Mouse (Mus musculus): Measurements from ENCODE around the gene Pgf.
"Not testable (repeated sequence)": the region's sequence is repeated elsewhere in the genome, so short reads cannot be mapped to it uniquely, and the experiment has no call there.

Gene Pgf

DNA sequence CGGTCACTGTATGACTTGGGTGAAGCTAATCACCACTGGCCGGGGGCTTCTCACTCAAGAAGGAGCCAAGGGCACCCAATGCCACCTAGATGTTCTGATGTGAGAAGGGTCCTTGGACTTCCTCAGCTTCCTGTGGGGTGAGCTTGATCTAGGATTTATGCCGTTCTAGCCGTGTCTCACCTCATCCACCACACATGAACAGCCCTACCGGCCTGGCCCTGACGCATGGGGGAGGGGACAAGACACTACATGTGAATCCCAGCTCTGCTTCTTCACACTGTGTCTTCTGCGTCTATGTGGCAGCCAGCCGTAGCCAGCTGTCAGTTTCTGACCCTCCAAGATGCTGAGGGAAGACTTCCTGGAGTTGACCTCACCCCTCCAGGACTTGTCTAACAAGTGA, 18.8 kb downstream of the Pgf start:
- no peak for DNase-seq (ENCODE audit: low read depth)

DNA sequence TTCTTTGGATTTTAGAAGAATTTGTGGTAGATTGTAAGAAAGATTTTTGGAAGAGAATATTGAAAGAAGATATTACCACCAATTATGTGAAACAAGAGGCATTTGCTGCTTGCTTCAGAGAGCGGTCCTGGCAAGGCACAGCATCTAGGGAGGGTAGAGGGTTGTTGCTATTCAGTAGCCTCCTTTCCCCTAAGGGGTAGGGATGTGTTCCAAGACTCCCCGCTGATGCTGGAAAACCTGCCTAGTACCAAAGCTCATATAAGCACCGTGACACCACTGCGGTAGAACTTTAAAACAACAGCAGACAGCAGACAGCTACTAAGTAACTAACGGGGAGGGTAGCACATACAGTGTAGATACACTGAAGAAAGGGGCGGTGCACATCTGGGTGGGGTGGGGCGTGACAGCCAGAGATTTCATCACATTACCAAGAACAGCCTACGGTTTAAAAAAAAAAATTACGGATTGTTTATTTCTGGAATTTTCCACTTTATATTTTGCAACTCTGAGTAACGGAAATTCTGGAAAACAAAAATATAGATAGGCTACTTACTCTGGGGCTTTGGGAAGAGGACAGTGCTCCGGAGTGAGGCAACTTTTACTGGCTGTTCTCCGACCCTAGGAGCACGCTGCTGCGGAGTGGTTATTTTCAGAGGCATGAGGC, 19.7 kb downstream of the Pgf start:
- no peak for DNase-seq (ENCODE audit: low read depth)

GRCm38 (mm10) chr12:85156324-85156723, 21.3 kb downstream of the Pgf start:
- DNase-seq (ENCODE audit: low read depth) = no peak

DNA sequence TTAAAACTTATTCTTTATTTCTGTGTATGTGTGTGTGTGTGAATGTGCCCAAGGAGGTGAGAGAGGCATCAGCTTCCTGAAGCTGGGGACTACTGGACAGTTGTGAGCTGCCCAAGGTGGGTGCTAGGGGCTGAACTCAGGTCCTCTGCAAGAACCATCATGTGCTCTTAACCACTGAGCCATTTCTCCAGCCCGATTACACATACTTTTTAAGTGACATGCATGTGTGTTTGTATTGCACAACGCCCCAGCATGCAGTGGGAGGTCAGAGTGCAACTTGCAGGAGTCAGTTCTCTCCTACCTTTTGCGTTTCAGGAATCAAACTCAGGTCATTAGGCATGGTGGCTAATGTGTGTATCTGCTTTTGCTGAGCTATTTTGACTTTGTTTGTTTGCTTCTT, 24.6 kb downstream of the Pgf start:
- DNase-seq (ENCODE audit: low read depth) = no peak

- DNase-seq (ENCODE audit: low read depth) = peak; percentile 78
These were observed 26.4 kb downstream of the Pgf start, which contains the start of gene Rps6kl1 for GRCm38 (mm10) chr12:85151002-85151774. Gene Rps6kl1 (minus strand): TSS chr12:85151264.

- DNase-seq (ENCODE audit: low read depth) = no peak
These were observed 27.1 kb downstream of the Pgf start for GRCm38 (mm10) chr12:85150321-85151001.

DNA sequence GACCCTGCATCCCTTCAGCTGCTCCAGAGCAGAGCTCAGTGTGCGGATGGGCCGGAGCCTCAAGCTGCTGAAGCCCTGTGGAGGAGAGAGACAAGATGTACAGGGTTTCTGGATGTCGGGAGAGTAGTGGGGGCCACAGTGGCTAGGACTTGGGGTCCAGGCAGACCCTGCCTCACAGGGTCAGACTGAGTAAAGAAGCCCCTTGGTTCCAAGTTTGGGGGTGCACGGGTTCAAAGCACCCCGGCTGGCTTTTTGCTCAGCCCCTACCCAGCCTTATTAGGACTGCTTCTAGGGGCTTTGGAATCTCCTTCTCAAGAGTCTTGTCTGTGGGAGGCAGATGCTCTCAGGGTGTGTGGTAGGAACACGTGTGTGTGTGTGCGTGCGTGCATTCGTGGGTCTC, 30.7 kb downstream of the Pgf start:
- DNase-seq (ENCODE audit: low read depth) = no peak

DNA sequence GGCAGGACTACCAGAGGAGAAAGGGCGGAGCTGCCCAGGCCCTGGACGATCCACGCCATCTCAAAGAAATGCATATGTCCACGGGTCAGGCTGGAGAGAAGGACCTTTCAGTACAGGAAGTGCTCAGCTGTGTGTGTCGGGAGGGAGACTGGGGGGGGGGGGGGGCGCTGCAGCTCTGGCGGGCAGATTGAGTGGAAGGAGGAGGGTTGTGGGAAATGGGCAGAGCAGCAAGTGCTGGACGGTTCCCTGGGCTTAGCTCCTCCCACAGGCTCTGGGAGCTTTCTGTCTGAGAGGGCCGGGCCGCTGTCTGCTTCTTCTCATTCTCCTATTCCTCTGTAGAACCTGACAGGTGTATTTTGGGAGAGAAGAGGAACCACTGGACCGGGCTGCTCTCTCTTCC, 31.2 kb downstream of the Pgf start:
- DNase-seq (ENCODE audit: low read depth) = no peak

GRCm38 (mm10) chr12:85145630-85146029, 32.0 kb downstream of the Pgf start:
- DNase-seq (ENCODE audit: low read depth) = no peak

- DNase-seq (ENCODE audit: low read depth) = no peak
These were observed 32.8 kb downstream of the Pgf start for GRCm38 (mm10) chr12:85144821-85145220.

- not testable (repeated sequence) for DNase-seq (ENCODE audit: low read depth)
These were observed 33.3 kb downstream of the Pgf start for GRCm38 (mm10) chr12:85144276-85144675.

GRCm38 (mm10) chr12:85142803-85143202, 34.8 kb downstream of the Pgf start:
- DNase-seq (ENCODE audit: low read depth) = peak; percentile 88

DNA sequence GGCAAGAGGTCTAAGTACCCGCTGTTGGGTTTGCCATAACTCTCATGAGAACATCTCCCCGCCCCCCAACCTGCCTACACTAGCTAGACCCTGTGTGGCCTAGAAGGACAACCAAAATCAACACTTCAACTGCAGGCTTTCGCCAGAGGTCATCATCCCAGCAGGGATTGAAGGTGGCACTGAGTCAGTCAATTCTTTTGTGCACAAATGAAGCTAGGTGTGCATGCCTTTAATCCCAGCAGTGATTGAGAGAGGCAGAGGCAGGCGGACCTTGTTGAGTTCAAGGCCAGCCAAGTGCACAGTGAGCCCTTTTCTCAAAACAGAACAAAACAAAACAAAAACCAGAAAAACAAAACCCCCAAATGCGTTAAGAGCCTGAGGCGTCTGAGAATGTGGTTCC, 36.5 kb downstream of the Pgf start:
- DNase-seq (ENCODE audit: low read depth) = no peak

DNA sequence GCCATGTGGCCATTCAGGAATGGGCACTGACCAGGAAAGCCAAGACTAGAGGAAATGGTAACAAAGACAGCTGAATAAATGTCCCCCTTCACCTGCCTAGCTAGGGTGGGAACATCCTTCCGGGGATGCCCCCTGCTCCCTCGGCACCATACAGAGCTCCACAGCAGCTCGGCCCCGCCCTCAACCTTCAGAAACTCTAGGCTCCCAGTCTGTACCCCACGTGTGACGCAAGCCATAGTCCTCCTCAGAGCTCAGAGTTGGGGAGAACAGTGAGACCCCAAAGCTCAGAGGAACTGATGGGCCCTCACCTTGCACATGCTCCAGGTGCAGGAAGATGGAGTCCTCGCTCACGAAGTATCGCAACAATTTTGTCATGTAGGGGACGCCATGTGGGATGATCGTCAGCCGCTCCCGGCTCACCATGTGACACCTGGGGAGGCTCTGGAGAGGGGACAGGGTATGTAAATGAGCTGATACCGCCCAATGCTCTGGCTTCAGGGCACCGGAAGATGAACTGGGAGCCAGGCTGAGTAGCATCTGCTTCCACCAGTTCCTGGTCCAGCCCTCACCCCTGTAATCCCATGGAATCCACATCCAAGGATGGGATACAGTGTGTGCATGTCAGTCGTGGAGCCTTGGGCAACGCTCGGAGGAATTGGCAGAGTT, 37.4 kb downstream of the Pgf start:
- DNase-seq (ENCODE audit: low read depth) = no peak

- no peak for DNase-seq (ENCODE audit: low read depth)
These were observed 41.0 kb downstream of the Pgf start for GRCm38 (mm10) chr12:85136627-85137026.

GRCm38 (mm10) chr12:85135513-85136470, 41.8 kb downstream of the Pgf start:
- no peak for DNase-seq (ENCODE audit: low read depth)

GRCm38 (mm10) chr12:85134043-85134794, 43.4 kb downstream of the Pgf start:
- DNase-seq (ENCODE audit: low read depth) = no peak

- DNase-seq (ENCODE audit: low read depth) = no peak
These were observed 46.2 kb downstream of the Pgf start for GRCm38 (mm10) chr12:85131361-85131760.

GRCm38 (mm10) chr12:85129426-85129978, 48.1 kb downstream of the Pgf start:
- DNase-seq (ENCODE audit: low read depth) = no peak

DNA sequence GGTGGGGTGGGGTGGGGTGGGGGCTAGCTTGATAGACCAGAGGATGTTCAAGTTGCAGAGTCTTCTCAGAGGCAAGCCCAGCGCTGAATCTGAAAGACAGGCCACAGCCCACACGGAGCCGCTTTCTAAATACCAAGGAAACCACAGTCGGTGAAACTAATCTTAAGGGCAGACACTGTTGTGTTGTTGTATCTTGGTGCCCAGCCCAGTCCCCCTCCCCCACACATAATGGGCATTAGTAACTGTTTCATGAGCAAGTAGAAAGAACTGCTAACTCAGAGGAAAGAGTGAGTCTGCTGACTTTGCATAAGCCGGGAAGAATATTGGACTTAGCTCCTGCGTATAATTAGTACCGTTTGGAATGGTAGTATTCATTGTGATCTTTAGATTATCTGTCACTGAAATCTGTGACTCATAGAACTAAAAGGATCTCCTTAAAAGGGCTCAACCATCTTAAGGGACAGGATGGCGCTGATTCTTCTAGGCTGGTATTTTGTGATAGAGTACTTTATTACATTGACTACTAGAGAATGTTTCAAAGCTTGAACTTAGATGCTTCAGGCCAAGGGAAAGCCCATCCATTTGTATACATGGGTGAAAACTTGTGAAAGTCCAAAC, 50.5 kb downstream of the Pgf start:
- no peak for DNase-seq (ENCODE audit: low read depth)
